Mouse (Mus musculus): Measurements from ENCODE around the gene 1110008P14Rik.

DNA sequence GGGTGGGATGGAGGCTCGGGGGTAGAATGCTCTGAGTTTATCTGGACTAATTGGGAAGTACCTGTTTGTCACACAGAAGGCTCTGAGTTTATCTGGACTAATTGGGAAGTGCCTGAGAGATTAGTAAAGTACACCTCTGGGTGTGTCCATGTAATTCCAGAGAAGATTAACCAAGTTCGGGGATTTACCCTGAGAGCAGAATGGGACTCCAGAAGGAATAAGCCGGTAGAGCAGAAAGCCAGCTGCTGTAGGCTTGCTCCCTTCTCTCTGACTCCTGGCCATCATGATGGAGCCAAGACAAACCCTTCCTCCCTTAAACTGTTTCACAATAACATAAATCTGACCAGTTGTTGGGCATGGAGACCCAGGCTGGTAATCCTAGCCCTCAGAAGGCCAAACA lies 43.1 kb upstream of the 1110008P14Rik start:
- TF ChIP-seq POLR2A (IDR thresholded peaks at IDR 0.05; ENCODE audit: extremely low read depth, insufficient read depth, low read length): no peak
- TF ChIP-seq CTCF (IDR thresholded peaks at IDR 0.05; ENCODE audit: extremely low read depth, insufficient read depth, low read length): no peak
